9 mouse cellular contexts compared by ENCODE assay signal in the genomic region with DNA sequence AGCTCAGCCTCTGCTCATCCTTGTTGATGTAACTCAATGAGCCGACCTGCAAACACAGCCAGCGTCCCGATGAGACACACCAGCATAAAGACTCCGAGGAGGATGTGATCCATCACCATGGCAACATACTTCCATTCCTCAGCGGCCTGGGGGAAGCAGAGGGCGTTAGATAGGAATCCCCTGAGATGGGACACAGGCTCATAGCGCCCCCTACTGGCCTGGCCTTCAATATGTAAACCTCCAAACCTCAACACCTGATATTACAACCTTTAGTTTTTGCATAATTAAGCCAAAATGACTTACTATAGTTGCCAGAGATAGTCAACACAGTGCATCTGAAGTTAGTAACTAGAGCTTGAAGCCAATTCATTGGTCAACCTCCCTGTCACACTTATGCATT. TPM values are rescaled to one million over a fixed set of nuclear protein-coding genes. Genes with fewer than 3 reads are reported as not detected.
DNase-seq lines count a peak whose midpoint lies in the region; ATAC-seq and TF ChIP-seq lines count a peak whose summit lies in the region.
"Had no signal": no experiment of that assay in that cellular context is flagged by ENCODE, and none has a peak within 500 bp of the region (broad histone marks: within the 10 kb centered on the region; RNA-seq: fewer than 3 reads in every experiment).

No protein-coding gene starts in this region.

- WGBS in bone marrow, adult 2 months, result 28% methylated on average over 7 of the region's 7 CpGs

- peak; percentile 57 for TF ChIP-seq CTCF in bone marrow, adult 2 months (IDR thresholded peaks at IDR 0.05; ENCODE audit: control insufficient read depth, insufficient read depth, low read length)

- ATAC-seq in erythroblast, adult 5-6 weeks (replicated peaks; ENCODE audit: low FRiP score, poor library complexity, severe bottlenecking), result no peak

- peak; percentile 84 for DNase-seq in heart, adult 11 months
- no peak for DNase-seq in heart, adult 8-10 months (ENCODE audit: low spot score)
- DNase-seq in 416B (ENCODE audit: low read depth), result peak; percentile 70
- DNase-seq in lung, postnatal 36 days, result peak; percentile 56
- peak; percentile 28 to 48 for DNase-seq in thymus, postnatal 36 days
- DNase-seq in adrenal gland, adult 8-10 months, result no peak

- no peak overlapping the region for H3K4me3 ChIP-seq in bone marrow, adult 2 months (replicated peaks; ENCODE audit: control insufficient read depth, low read depth, low read length)

- TF ChIP-seq POLR2A in bone marrow, adult 2 months (IDR thresholded peaks at IDR 0.05; ENCODE audit: borderline replicate concordance, control insufficient read depth, low read depth, low read length), result no peak

- no peak overlapping the region for H3K27ac ChIP-seq in bone marrow, adult 2 months (ENCODE audit: control insufficient read depth, insufficient read depth, low read depth, low read length, poor library complexity)

- H3K4me1 ChIP-seq in bone marrow, adult 2 months (ENCODE audit: control insufficient read depth, insufficient read depth, low read length), result peaks cover 4% of the 10 kb centered on the region; the same call in 1 of the 2 replicates

RNA-seq across cellular contexts. Expression of gene Chrna1, which starts 14.0 kb away (rescaled TPM):
- under 1 TPM in 3 of 4 experiments, not detected in 1; 0.05 to 0.11 (median 0.06) TPM for total RNA-seq in heart, adult 8-10 months (2022)
- not detected in 2 replicates for polyA plus RNA-seq in bone marrow, adult 2 months (2011; ENCODE audit: insufficient read depth, insufficient read length, low replicate concordance, missing spikeins)
- under 1 TPM in 3 of 4 experiments, not detected in 1; 0.05 to 0.09 (median 0.06) TPM for total RNA-seq in adrenal gland, adult 8-10 months (2022)
- 0.38 and 0.84 TPM in 2 replicates for total RNA-seq in erythroblast, adult 5-6 weeks (2015; ENCODE audit: low replicate concordance)
- 0.17 and 1.3 TPM in 2 replicates for total RNA-seq in erythroblast, adult 5-6 weeks (2017; ENCODE audit: low replicate concordance)
- total RNA-seq: hematopoietic stem cell, adult 5-6 weeks had no signal

RNA-seq across cellular contexts. Expression of gene Wipf1, which starts 36.6 kb away (rescaled TPM):
- total RNA-seq in heart, adult 8-10 months (2022), result 10 to 100 TPM; 11.5 to 14.6 (median 13.3) TPM
- polyA plus RNA-seq in bone marrow, adult 2 months (2011; ENCODE audit: insufficient read depth, insufficient read length, low replicate concordance, missing spikeins), result 19.8 and 47.3 TPM in 2 replicates
- total RNA-seq in adrenal gland, adult 8-10 months (2022), result 10 to 100 TPM; 14.3 to 30.5 (median 19.8) TPM
- 17.3 and 23.6 TPM in 2 replicates for total RNA-seq in erythroblast, adult 5-6 weeks (2015; ENCODE audit: low replicate concordance)
- total RNA-seq in erythroblast, adult 5-6 weeks (2017; ENCODE audit: low replicate concordance), result 4.5 and 4.7 TPM in 2 replicates

Comparison
In these comparisons a context has a peak if more than half of its experiments do, and no peak if none do; other contexts are left out.
1. DNase-seq: peak in heart, adult 11 months (single experiment), 416B (single experiment), lung, postnatal 36 days (single experiment) and thymus, postnatal 36 days (2 of 2); none in heart, adult 8-10 months (single experiment) and adrenal gland, adult 8-10 months (single experiment).